Mouse (Mus musculus): Measurements from ENCODE around the gene Rest. TPM values are rescaled to one million over a fixed set of nuclear protein-coding genes. Genes with fewer than 3 reads are reported as not detected.

Gene Rest
- 10 to 100 TPM; 22.9 to 24.9 TPM for total RNA-seq (2023)

GRCm38 (mm10) chr5:77265081-77265670 lies at the start of gene Rest:
Gene Rest (plus strand): TSS chr5:77265491.

GRCm38 (mm10) chr5:77309924-77310772 lies 44.9 kb downstream of the Rest start, which contains the start of the genes Noa1 and Polr2b:
Gene Noa1 (minus strand): TSS chr5:77310084.
Gene Polr2b (plus strand): TSS chr5:77310147.

Other genes with a start within 250 kb of the Rest start
- under 1 TPM in 1 of 2 experiments, not detected in 1; 0.37 TPM for gene Thegl, start 249.5 kb upstream of the Rest start, total RNA-seq (2023)
- gene Hopx, start 150.4 kb upstream of the Rest start, total RNA-seq (2023): 10 to 100 TPM; 39.3 to 46.0 TPM
- gene Spink2, start 54.0 kb upstream of the Rest start, total RNA-seq (2023): 10 to 100 TPM in 1 of 2 experiments, 1 to 10 TPM in 1; 6.7 to 12.5 TPM
- 10 to 100 TPM in 1 of 2 experiments, 1 to 10 TPM in 1; 9.2 to 11.5 TPM for gene Noa1, start 44.6 kb downstream of the Rest start, total RNA-seq (2023)
- gene Polr2b, start 44.7 kb downstream of the Rest start, total RNA-seq (2023): 10 to 100 TPM; 32.2 to 35.3 TPM
- gene Igfbp7, start 142.6 kb downstream of the Rest start, total RNA-seq (2023): 1 to 10 TPM; 1.8 to 1.9 TPM